Mouse (Mus musculus): ENCODE data around the gene Rnf183. TPM values are rescaled to one million over a fixed set of nuclear protein-coding genes. Genes with fewer than 3 reads are reported as not detected.
A peak's percentile ranks its signal among the peaks of the same experiment; 100 is the strongest.

Gene Rnf183
- polyA plus RNA-seq, 1 experiment, result 23.7 TPM

- no peak for TF ChIP-seq CTCF (IDR thresholded peaks at IDR 0.05; ENCODE audit: borderline replicate concordance, control insufficient read depth, extremely low read depth, insufficient read depth, low read length, poor library complexity)
- TF ChIP-seq POLR2A (IDR thresholded peaks at IDR 0.05; ENCODE audit: control insufficient read depth, extremely low read depth, insufficient read depth, low read length, poor library complexity), result no peak; the same call in 1 of the 2 replicates
- Histone ChIP-seq H3K27ac (ENCODE audit: control insufficient read depth, insufficient read depth, low read length) (peak overlapping the region; percentile 45), H3K36me3 (ENCODE audit: control insufficient read depth, insufficient read depth, low read length) (peaks cover 9% of the 10 kb centered on the region; the same call in 1 of the 2 replicates), H3K4me1 (replicated peaks; ENCODE audit: control insufficient read depth, insufficient read depth, low read length) (peaks cover 9% of the 10 kb centered on the region; the same call in 1 of the 2 replicates), H3K4me3 (ENCODE audit: control insufficient read depth, insufficient read depth, low read length) (peak overlapping the region; percentile 69), H3K27me3 (ENCODE audit: control insufficient read depth, insufficient read depth, low read length) (no peaks in the 10 kb centered on the region)
- peak; percentile 56 for DNase-seq
- WGBS, result under 1% methylated on average over 35 of the region's 35 CpGs
Measured at GRCm38 (mm10) chr4:62407730-62408582, 27.1 kb downstream of the Rnf183 start.

- 85% methylated on average over 4 of the region's 4 CpGs for WGBS
- no peak for TF ChIP-seq POLR2A (IDR thresholded peaks at IDR 0.05; ENCODE audit: control insufficient read depth, extremely low read depth, insufficient read depth, low read length, poor library complexity)
- no peak for TF ChIP-seq CTCF (IDR thresholded peaks at IDR 0.05; ENCODE audit: borderline replicate concordance, control insufficient read depth, extremely low read depth, insufficient read depth, low read length, poor library complexity)
- Histone ChIP-seq H3K27me3 (ENCODE audit: control insufficient read depth, insufficient read depth, low read length) (no peaks in the 10 kb centered on the region), H3K36me3 (ENCODE audit: control insufficient read depth, insufficient read depth, low read length) (peaks cover 16% of the 10 kb centered on the region), H3K4me1 (replicated peaks; ENCODE audit: control insufficient read depth, insufficient read depth, low read length) (peaks cover 9% of the 10 kb centered on the region; the same call in 1 of the 2 replicates), H3K4me3 (ENCODE audit: control insufficient read depth, insufficient read depth, low read length) (no peak overlapping the region), H3K27ac (ENCODE audit: control insufficient read depth, insufficient read depth, low read length) (no peak overlapping the region)
- peak; percentile 3 for DNase-seq
Measured at GRCm38 (mm10) chr4:62406133-62406532, 28.9 kb downstream of the Rnf183 start.

- no peaks in the 10 kb centered on the region for H3K4me1 ChIP-seq (replicated peaks; ENCODE audit: control insufficient read depth, insufficient read depth, low read length)
- no peak overlapping the region for H3K4me3 ChIP-seq (ENCODE audit: control insufficient read depth, insufficient read depth, low read length)
- WGBS, result 92% methylated on average over 3 of the region's 3 CpGs
- no peak for DNase-seq
- no peak for TF ChIP-seq CTCF (IDR thresholded peaks at IDR 0.05; ENCODE audit: borderline replicate concordance, control insufficient read depth, extremely low read depth, insufficient read depth, low read length, poor library complexity)
- TF ChIP-seq POLR2A (IDR thresholded peaks at IDR 0.05; ENCODE audit: control insufficient read depth, extremely low read depth, insufficient read depth, low read length, poor library complexity), result no peak
- H3K27me3 ChIP-seq (ENCODE audit: control insufficient read depth, insufficient read depth, low read length), result no peaks in the 10 kb centered on the region
- no peak overlapping the region for H3K27ac ChIP-seq (ENCODE audit: control insufficient read depth, insufficient read depth, low read length)
- H3K36me3 ChIP-seq (ENCODE audit: control insufficient read depth, insufficient read depth, low read length), result peaks cover 67% of the 10 kb centered on the region
Measured at GRCm38 (mm10) chr4:62398956-62399355, 36.1 kb downstream of the Rnf183 start.

GRCm38 (mm10) chr4:62397616-62398365 is 37.3 kb downstream of the Rnf183 start:
- no peak overlapping the region for H3K27ac ChIP-seq (ENCODE audit: control insufficient read depth, insufficient read depth, low read length)
- DNase-seq, result no peak
- TF ChIP-seq CTCF (IDR thresholded peaks at IDR 0.05; ENCODE audit: borderline replicate concordance, control insufficient read depth, extremely low read depth, insufficient read depth, low read length, poor library complexity), result no peak
- TF ChIP-seq POLR2A (IDR thresholded peaks at IDR 0.05; ENCODE audit: control insufficient read depth, extremely low read depth, insufficient read depth, low read length, poor library complexity), result no peak
- H3K4me3 ChIP-seq (ENCODE audit: control insufficient read depth, insufficient read depth, low read length), result no peak overlapping the region
- no peaks in the 10 kb centered on the region for H3K27me3 ChIP-seq (ENCODE audit: control insufficient read depth, insufficient read depth, low read length)
- H3K36me3 ChIP-seq (ENCODE audit: control insufficient read depth, insufficient read depth, low read length), result peaks cover 74% of the 10 kb centered on the region
- H3K4me1 ChIP-seq (replicated peaks; ENCODE audit: control insufficient read depth, insufficient read depth, low read length), result no peaks in the 10 kb centered on the region
- WGBS, result 80% methylated on average over 4 of the region's 4 CpGs

GRCm38 (mm10) chr4:62395806-62396205 is 39.2 kb downstream of the Rnf183 start:
- no peak overlapping the region for H3K4me3 ChIP-seq (ENCODE audit: control insufficient read depth, insufficient read depth, low read length)
- DNase-seq, result no peak
- 94% methylated on average over 1 of the region's 1 CpGs for WGBS
- no peaks in the 10 kb centered on the region for H3K27me3 ChIP-seq (ENCODE audit: control insufficient read depth, insufficient read depth, low read length)
- TF ChIP-seq POLR2A (IDR thresholded peaks at IDR 0.05; ENCODE audit: control insufficient read depth, extremely low read depth, insufficient read depth, low read length, poor library complexity) (no peak), CTCF (IDR thresholded peaks at IDR 0.05; ENCODE audit: borderline replicate concordance, control insufficient read depth, extremely low read depth, insufficient read depth, low read length, poor library complexity) (no peak)
- peaks cover 56% of the 10 kb centered on the region for H3K36me3 ChIP-seq (ENCODE audit: control insufficient read depth, insufficient read depth, low read length)
- H3K4me1 ChIP-seq (replicated peaks; ENCODE audit: control insufficient read depth, insufficient read depth, low read length), result no peaks in the 10 kb centered on the region
- no peak overlapping the region for H3K27ac ChIP-seq (ENCODE audit: control insufficient read depth, insufficient read depth, low read length)

- H3K36me3 ChIP-seq (ENCODE audit: control insufficient read depth, insufficient read depth, low read length), result peaks cover 35% of the 10 kb centered on the region
- TF ChIP-seq CTCF (IDR thresholded peaks at IDR 0.05; ENCODE audit: borderline replicate concordance, control insufficient read depth, extremely low read depth, insufficient read depth, low read length, poor library complexity) (no peak), POLR2A (IDR thresholded peaks at IDR 0.05; ENCODE audit: control insufficient read depth, extremely low read depth, insufficient read depth, low read length, poor library complexity) (no peak)
- no peaks in the 10 kb centered on the region for H3K4me1 ChIP-seq (replicated peaks; ENCODE audit: control insufficient read depth, insufficient read depth, low read length)
- no peaks in the 10 kb centered on the region for H3K27me3 ChIP-seq (ENCODE audit: control insufficient read depth, insufficient read depth, low read length)
- 77% methylated on average over 6 of the region's 6 CpGs for WGBS
- H3K27ac ChIP-seq (ENCODE audit: control insufficient read depth, insufficient read depth, low read length), result no peak overlapping the region
- no peak overlapping the region for H3K4me3 ChIP-seq (ENCODE audit: control insufficient read depth, insufficient read depth, low read length)
- no peak for DNase-seq
Measured at GRCm38 (mm10) chr4:62393459-62393858, 41.6 kb downstream of the Rnf183 start.
